Mouse (Mus musculus): Measurements from ENCODE around the gene Olfr916.

Olfr916 gene

DNA sequence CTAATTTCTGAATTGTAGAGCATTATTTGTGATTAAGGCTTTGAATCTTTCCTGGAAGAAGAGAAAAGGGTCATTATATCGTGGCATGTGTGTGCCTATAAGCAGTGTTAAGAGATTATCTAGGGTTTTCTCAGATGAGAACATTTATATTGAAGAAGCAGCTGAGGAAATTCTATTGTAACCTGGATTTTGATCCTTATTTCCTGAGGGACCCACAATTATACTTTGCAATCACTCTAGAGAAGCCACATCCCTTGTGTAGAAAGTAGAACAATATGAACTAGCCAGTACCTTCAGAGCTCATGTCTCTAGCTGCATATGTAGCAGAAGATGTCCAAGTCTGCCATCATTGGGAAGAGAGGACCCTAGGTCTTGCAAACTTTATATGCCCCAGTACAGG is at the start of gene Olfr916:
Gene Olfr916 (minus strand): TSS at position 101 of the 400 bp plus-strand sequence.
- DNase-seq (ENCODE audit: low spot score), result no peak

DNA sequence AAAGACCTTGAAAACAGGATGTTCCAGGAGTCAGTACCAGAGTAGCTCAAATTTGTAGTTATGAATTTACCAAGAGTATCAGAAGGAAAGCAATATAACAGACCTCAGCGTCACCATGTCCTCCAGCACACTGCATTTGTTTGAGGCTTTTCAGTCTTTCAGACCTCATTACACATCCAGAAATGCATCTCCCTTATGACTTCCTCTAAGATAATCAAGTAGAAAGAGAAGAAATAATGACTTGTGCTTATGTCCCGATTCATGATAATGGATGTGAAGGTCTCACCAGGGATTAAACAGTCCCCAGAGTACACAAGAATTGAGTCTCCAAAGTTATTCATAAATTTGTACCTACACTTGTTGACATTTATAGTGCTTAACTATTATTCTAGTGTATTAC is 14.8 kb upstream of the Olfr916 start, which contains the start of gene Olfr918:
Gene Olfr918 (minus strand): TSS at position 101 of the 400 bp plus-strand sequence.
- DNase-seq (ENCODE audit: low spot score), result no peak

DNA sequence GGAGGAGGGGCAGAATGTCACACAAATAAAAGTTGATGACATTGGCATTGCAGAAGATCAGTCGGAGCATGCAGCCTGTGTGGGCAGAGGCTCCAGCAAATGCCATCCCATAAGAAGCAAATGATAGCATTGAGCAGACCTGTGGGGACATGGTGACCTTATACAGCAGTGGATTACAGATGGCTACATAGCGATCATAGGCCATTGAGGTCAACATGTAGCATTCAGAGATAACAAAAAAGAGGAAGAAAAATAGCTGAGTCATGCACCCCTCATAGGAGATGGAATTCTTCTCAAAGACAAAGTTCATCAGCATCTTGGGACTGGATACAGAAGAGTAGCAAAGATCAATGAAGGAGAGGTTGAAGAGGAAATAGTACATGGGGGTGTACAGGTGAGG is 13.2 kb upstream of the Olfr916 start:
- no peak for DNase-seq (ENCODE audit: low spot score)

DNA sequence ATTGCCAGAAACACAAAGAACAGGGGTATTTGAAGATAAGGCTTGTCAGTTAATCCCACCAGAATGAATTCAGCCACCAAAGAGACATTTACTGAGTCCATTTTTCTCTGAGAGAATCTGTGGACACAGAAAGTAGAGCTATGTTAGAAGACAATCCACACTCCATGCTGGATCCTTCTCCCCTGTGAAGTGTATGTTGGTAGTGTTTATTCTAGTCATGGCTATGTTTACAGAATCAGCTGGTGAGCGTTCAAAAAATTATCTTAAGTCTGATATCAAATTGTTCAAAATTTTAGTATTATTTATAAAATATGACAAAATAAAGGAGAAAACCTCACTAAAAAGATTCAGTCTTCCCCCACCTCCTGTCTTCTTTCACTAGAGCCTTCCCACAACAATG is 6.1 kb upstream of the Olfr916 start, which contains the start of gene Olfr917:
Gene Olfr917 (minus strand): TSS at position 101 of the 400 bp plus-strand sequence.
- DNase-seq (ENCODE audit: low spot score), result no peak

DNA sequence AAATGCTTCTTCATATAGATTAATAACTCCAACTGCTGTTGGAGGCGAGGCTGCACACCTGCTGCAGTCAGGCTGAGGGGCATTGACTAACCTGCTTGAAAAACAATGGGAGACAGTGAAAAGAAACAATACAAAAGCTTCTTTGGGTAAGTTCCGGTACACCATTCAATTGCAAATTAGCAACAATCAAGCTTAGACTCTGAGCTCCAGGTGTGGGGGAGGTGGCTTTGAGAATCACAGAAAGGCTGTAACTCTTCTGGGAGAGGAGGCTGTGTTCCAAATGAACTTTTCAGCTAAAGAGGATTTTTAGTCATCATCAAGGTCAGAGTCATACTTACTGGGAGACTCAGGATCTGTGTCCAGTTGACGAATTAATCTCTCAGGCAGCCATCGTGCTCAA is 27.3 kb downstream of the Olfr916 start:
- no peak for DNase-seq (ENCODE audit: low spot score)
